ENCODE assay signal across 8 mouse cellular contexts in genomic region chr6:144056252-144057097, GRCm38 (mm10).
DNase-seq lines count a peak whose midpoint lies in the region; ATAC-seq and TF ChIP-seq lines count a peak whose summit lies in the region.

No protein-coding gene starts in this region.

- no peaks in the 10 kb centered on the region for H3K9me3 ChIP-seq in hindbrain, embryonic 10.5 days
- H3K9me3 ChIP-seq in lung, postnatal 0 days (ENCODE audit: low read length), result no peaks in the 10 kb centered on the region

- H3K4me3 ChIP-seq in hindbrain, embryonic 10.5 days, result no peak overlapping the region
- H3K4me3 ChIP-seq in lung, postnatal 0 days (ENCODE audit: low read depth, low read length), result no peak overlapping the region

- ATAC-seq in lung, postnatal 0 days, result peak; percentile 90
- ATAC-seq in megakaryocyte, adult 5-6 weeks (ENCODE audit: poor library complexity, severe bottlenecking), result no peak

- H3K4me2 ChIP-seq in lung, postnatal 0 days (replicated peaks; ENCODE audit: low read depth, low read length), result no peak overlapping the region

- no peaks in the 10 kb centered on the region for H3K36me3 ChIP-seq in hindbrain, embryonic 10.5 days
- H3K36me3 ChIP-seq in lung, postnatal 0 days (ENCODE audit: insufficient read depth, low read length), result no peaks in the 10 kb centered on the region

- H3K4me1 ChIP-seq in hindbrain, embryonic 10.5 days (replicated peaks), result peaks cover 8% of the 10 kb centered on the region
- H3K4me1 ChIP-seq in lung, postnatal 0 days (ENCODE audit: insufficient read depth, low read depth, low read length), result peaks cover 20% of the 10 kb centered on the region

- peak; percentile 63; the same call in 1 of the 2 replicates for TF ChIP-seq EP300 in lung, postnatal 0 days (IDR thresholded peaks at IDR 0.05)

- TF ChIP-seq CTCF in lung, postnatal 0 days (IDR thresholded peaks at IDR 0.05), result no peak

- peak; percentile 30 for DNase-seq in urinary bladder, postnatal 25 days (ENCODE audit: low spot score)
- no peak for DNase-seq in urinary bladder, adult 2 months (ENCODE audit: low spot score)
- DNase-seq in frontal cortex, adult 2 months (ENCODE audit: extremely low spot score in 1 of 2, low spot score in 1 of 2), result peak; percentile 67 to 74
- peak; percentile 31 for DNase-seq in hindbrain, embryonic 10.5 days (ENCODE audit: low spot score)
- DNase-seq in layer of hippocampus, postnatal 14 days (ENCODE audit: low spot score in 2 of 2), result peak; percentile 70 to 90
- DNase-seq in lung, postnatal 0 days (ENCODE audit: low spot score), result peak; percentile 84
- DNase-seq in right cerebral cortex, postnatal 36 days (ENCODE audit: low spot score in 2 of 2), result peak; percentile 57 to 70

- peak overlapping the region; percentile 30; the same call in 1 of the 2 replicates for H3K27ac ChIP-seq in hindbrain, embryonic 10.5 days
- peak overlapping the region; percentile 81 for H3K27ac ChIP-seq in lung, postnatal 0 days (ENCODE audit: low read length)

- no peaks in the 10 kb centered on the region for H3K27me3 ChIP-seq in hindbrain, embryonic 10.5 days (ENCODE audit: insufficient read depth, poor library complexity, severe bottlenecking)
- no peaks in the 10 kb centered on the region for H3K27me3 ChIP-seq in lung, postnatal 0 days (replicated peaks; ENCODE audit: insufficient read depth, low read length)

- H3K9ac ChIP-seq in lung, postnatal 0 days (replicated peaks; ENCODE audit: low read depth), result no peak overlapping the region

- 70% methylated on average over 10 of the region's 10 CpGs for WGBS in hindbrain, embryonic 10.5 days
- WGBS in lung, postnatal 0 days, result 26% methylated on average over 10 of the region's 10 CpGs
